Mouse (Mus musculus) lung, postnatal 14 days (tissue): ENCODE measurements around the gene Shank3.

ENCODE experiments used
- DNase-seq: peaks from one replicate; pipeline ENCODE4 v3.0.0; 2021

Gene Shank3

GRCm38 (mm10) chr15:89557996-89558390 is 58.6 kb downstream of the Shank3 start:
- DNase-seq: no peak

GRCm38 (mm10) chr15:89559202-89559731 is 59.8 kb downstream of the Shank3 start:
- DNase-seq: no peak

- no peak for DNase-seq
These were observed 68.7 kb downstream of the Shank3 start, which contains the start of gene Acr for GRCm38 (mm10) chr15:89568114-89568513. Acr (plus strand) TSS chr15:89568326.

- DNase-seq: no peak
These were observed 72.7 kb downstream of the Shank3 start for GRCm38 (mm10) chr15:89572147-89572546.

- DNase-seq: no peak
These were observed 83.1 kb downstream of the Shank3 start for GRCm38 (mm10) chr15:89582494-89582893.

GRCm38 (mm10) chr15:89585101-89585500 is 85.7 kb downstream of the Shank3 start:
- DNase-seq: no peak

GRCm38 (mm10) chr15:89585631-89586030 is 86.2 kb downstream of the Shank3 start:
- no peak for DNase-seq

GRCm38 (mm10) chr15:89589146-89589545 is 89.7 kb downstream of the Shank3 start:
- DNase-seq: no peak

- peak; percentile 4 for DNase-seq
These were observed 91.9 kb downstream of the Shank3 start for GRCm38 (mm10) chr15:89591317-89591716.

GRCm38 (mm10) chr15:89591723-89592455 is 92.5 kb downstream of the Shank3 start, which contains the start of gene Rabl2:
Rabl2 (minus strand) TSS chr15:89591923.
- peak; percentile 88 for DNase-seq

GRCm38 (mm10) chr15:89592548-89592947 is 93.1 kb downstream of the Shank3 start:
- no peak for DNase-seq

GRCm38 (mm10) chr15:89605822-89606570 is 106.6 kb downstream of the Shank3 start:
- DNase-seq: no peak

- no peak for DNase-seq
These were observed 108.1 kb downstream of the Shank3 start for GRCm38 (mm10) chr15:89607480-89607879.

GRCm38 (mm10) chr15:89607888-89608287 is 108.5 kb downstream of the Shank3 start:
- no peak for DNase-seq
